Comparison of ENCODE assay signal across 24 mouse cellular contexts in genomic region chr19:41808104-41808634, GRCm38 (mm10). TPM values are rescaled to one million over a fixed set of nuclear protein-coding genes. Genes with fewer than 3 reads are reported as not detected.
DNase-seq lines count a peak whose midpoint lies in the region; ATAC-seq lines count a peak whose summit lies in the region.
"Had no signal": no experiment of that assay in that cellular context is flagged by ENCODE, and none has a peak within 500 bp of the region (broad histone marks: within the 10 kb centered on the region; RNA-seq: fewer than 3 reads in every experiment).

No protein-coding gene starts in this region.

- peak overlapping the region; percentile 39 for H3K4me2 ChIP-seq in liver, embryonic 11.5 days
- H3K4me2 ChIP-seq in liver, embryonic 13.5 days, result peak overlapping the region; percentile 47
- H3K4me2 ChIP-seq in liver, embryonic 16.5 days (ENCODE audit: low read depth, low read length), result peak overlapping the region; percentile 45; the same call in 1 of the 2 replicates
- H3K4me2 ChIP-seq: embryonic facial prominence, embryonic 13.5 days; heart, embryonic 13.5 days; hindbrain, embryonic 12.5 days; hindbrain, embryonic 15.5 days had no signal

- no peaks in the 10 kb centered on the region for H3K27me3 ChIP-seq in liver, embryonic 11.5 days (replicated peaks; ENCODE audit: control insufficient read depth, insufficient read depth, low read length)
- no peaks in the 10 kb centered on the region for H3K27me3 ChIP-seq in liver, embryonic 13.5 days
- no peaks in the 10 kb centered on the region for H3K27me3 ChIP-seq in liver, embryonic 16.5 days (ENCODE audit: control insufficient read depth, insufficient read depth, low read depth, low read length)
- H3K27me3 ChIP-seq: embryonic facial prominence, embryonic 13.5 days; heart, embryonic 13.5 days; hindbrain, embryonic 12.5 days; hindbrain, embryonic 15.5 days had no signal

- peak overlapping the region; percentile 49 for H3K27ac ChIP-seq in liver, embryonic 11.5 days (ENCODE audit: low read depth, low read length)
- H3K27ac ChIP-seq in liver, embryonic 13.5 days, result peak overlapping the region; percentile 81
- peak overlapping the region; percentile 39 for H3K27ac ChIP-seq in liver, embryonic 16.5 days (ENCODE audit: low read length)
- H3K27ac ChIP-seq: embryonic facial prominence, embryonic 10.5 days; embryonic facial prominence, embryonic 13.5 days; heart, embryonic 10.5 days; heart, embryonic 13.5 days; hindbrain, embryonic 12.5 days; hindbrain, embryonic 15.5 days had no signal

- 0 out of 2 replicates have a peak, but pooled peaks have one; percentile 3 for ATAC-seq in liver, embryonic 11.5 days (replicated peaks; ENCODE audit: low FRiP score)
- peak; percentile 21; the same call in 1 of the 2 replicates for ATAC-seq in erythroid progenitor cell, adult 5-6 weeks (replicated peaks; ENCODE audit: low FRiP score, poor library complexity, severe bottlenecking)
- no peak for ATAC-seq in liver, embryonic 13.5 days (ENCODE audit: low read depth)
- peak; percentile 12; the same call in 1 of the 2 replicates for ATAC-seq in liver, embryonic 16.5 days (ENCODE audit: low read depth)
- ATAC-seq in frontal cortex, adult (ENCODE audit: low TSS enrichment), result no peak
- ATAC-seq: CD4-positive, CD25-positive, alpha-beta regulatory T cell, adult 4 months; forebrain, embryonic 14.5 days had no signal

- H3K9me3 ChIP-seq in liver, embryonic 11.5 days (ENCODE audit: control insufficient read depth, low read length), result 0 out of 2 replicates have a peak, but pooled peaks cover 3% of the 10 kb centered on the region
- peaks cover 7% of the 10 kb centered on the region; the same call in 1 of the 2 replicates for H3K9me3 ChIP-seq in liver, embryonic 13.5 days (replicated peaks)
- 0 out of 2 replicates have a peak, but pooled peaks cover 2% of the 10 kb centered on the region for H3K9me3 ChIP-seq in liver, embryonic 16.5 days (replicated peaks; ENCODE audit: control insufficient read depth, low read length)
- H3K9me3 ChIP-seq: hindbrain, embryonic 15.5 days had no signal

- DNase-seq in liver, embryonic 11.5 days (ENCODE audit: low spot score), result no peak
- no peak for DNase-seq in liver
- no peak for DNase-seq in liver, embryonic 13.5 days
- DNase-seq in retina, postnatal 1 day, result no peak
- DNase-seq in cerebellum, postnatal 36 days, result no peak
- DNase-seq: adrenal gland, postnatal 10 days; adrenal gland, postnatal 36 days; cerebellum, adult 18-20 months; cerebellum, adult 9-10 months; cerebellum, postnatal 14 days; embryo, embryonic 11 days; gastrocnemius, postnatal 10 days; heart, adult 18-20 months had no signal

- peak overlapping the region; percentile 26; the same call in 1 of the 2 replicates for H3K9ac ChIP-seq in liver, embryonic 11.5 days (ENCODE audit: low read depth, low read length)
- H3K9ac ChIP-seq in liver, embryonic 13.5 days, result peak overlapping the region; percentile 55; the same call in 1 of the 2 replicates
- peak overlapping the region; percentile 10; the same call in 1 of the 2 replicates for H3K9ac ChIP-seq in liver, embryonic 16.5 days (ENCODE audit: low read depth, low read length)
- H3K9ac ChIP-seq: embryonic facial prominence, embryonic 13.5 days; heart, embryonic 13.5 days; hindbrain, embryonic 12.5 days; hindbrain, embryonic 15.5 days had no signal

- peaks cover 20% of the 10 kb centered on the region for H3K4me1 ChIP-seq in liver, embryonic 11.5 days (replicated peaks; ENCODE audit: control insufficient read depth, insufficient read depth, low read length)
- H3K4me1 ChIP-seq in liver, embryonic 13.5 days (replicated peaks), result peaks cover 40% of the 10 kb centered on the region
- peaks cover 31% of the 10 kb centered on the region for H3K4me1 ChIP-seq in liver, embryonic 16.5 days (ENCODE audit: control insufficient read depth, low read depth, low read length)
- H3K4me1 ChIP-seq: embryonic facial prominence, embryonic 13.5 days; heart, embryonic 13.5 days; hindbrain, embryonic 12.5 days; hindbrain, embryonic 15.5 days had no signal

- H3K36me3 ChIP-seq in liver, embryonic 11.5 days (ENCODE audit: control insufficient read depth, insufficient read depth, low read length), result no peaks in the 10 kb centered on the region
- no peaks in the 10 kb centered on the region for H3K36me3 ChIP-seq in liver, embryonic 13.5 days
- H3K36me3 ChIP-seq in liver, embryonic 16.5 days (ENCODE audit: control insufficient read depth, insufficient read depth), result no peaks in the 10 kb centered on the region
- H3K36me3 ChIP-seq: embryonic facial prominence, embryonic 10.5 days; embryonic facial prominence, embryonic 13.5 days; heart, embryonic 10.5 days; heart, embryonic 13.5 days; hindbrain, embryonic 12.5 days; hindbrain, embryonic 15.5 days had no signal

- no peak overlapping the region for H3K4me3 ChIP-seq in liver, embryonic 11.5 days (ENCODE audit: low read depth, low read length)
- H3K4me3 ChIP-seq in liver, embryonic 13.5 days (replicated peaks), result no peak overlapping the region
- H3K4me3 ChIP-seq in liver, embryonic 16.5 days (ENCODE audit: low read depth, low read length), result no peak overlapping the region
- H3K4me3 ChIP-seq: embryonic facial prominence, embryonic 10.5 days; embryonic facial prominence, embryonic 13.5 days; heart, embryonic 10.5 days; heart, embryonic 13.5 days; hindbrain, embryonic 12.5 days; hindbrain, embryonic 15.5 days had no signal

- WGBS in liver, embryonic 11.5 days, result 66% methylated on average over 8 of the region's 8 CpGs
- WGBS in liver, embryonic 13.5 days (ENCODE audit: insufficient replicate concordance), result 57% methylated on average over 8 of the region's 8 CpGs
- 62% methylated on average over 8 of the region's 8 CpGs for WGBS in liver, embryonic 16.5 days (ENCODE audit: insufficient replicate concordance)

RNA-seq across cellular contexts. Expression of gene Arhgap19, which starts 6.3 kb away (rescaled TPM):
- polyA plus RNA-seq in liver, embryonic 11.5 days (2014; fragmentation: Nextera tagmentation; extraction: Ambion mirVana), result 55.6 and 63.4 TPM in 2 replicates
- 83.4 and 100 TPM in 2 replicates for total RNA-seq in erythroid progenitor cell, adult 5-6 weeks (2015; ENCODE audit: low replicate concordance)
- 98.9 and 131 TPM in 2 replicates for total RNA-seq in erythroid progenitor cell, adult 5-6 weeks (2017; ENCODE audit: low replicate concordance)
- 25.0 and 33.6 TPM in 2 replicates for polyA plus RNA-seq in liver, embryonic 13.5 days (2015; fragmentation: Nextera tagmentation; extraction: Ambion mirVana)
- 25.6 and 27.5 TPM in 2 replicates for polyA plus RNA-seq in liver, embryonic 16.5 days (2015; fragmentation: Nextera tagmentation; extraction: Ambion mirVana)

RNA-seq across cellular contexts. Expression of gene Frat1, which starts 21.6 kb away (rescaled TPM):
- 19.5 and 19.9 TPM in 2 replicates for polyA plus RNA-seq in liver, embryonic 11.5 days (2014; fragmentation: Nextera tagmentation; extraction: Ambion mirVana)
- 3.2 and 3.8 TPM in 2 replicates for total RNA-seq in erythroid progenitor cell, adult 5-6 weeks (2015; ENCODE audit: low replicate concordance)
- total RNA-seq in erythroid progenitor cell, adult 5-6 weeks (2017; ENCODE audit: low replicate concordance), result 0.26 and 2.6 TPM in 2 replicates
- polyA plus RNA-seq in liver, embryonic 13.5 days (2015; fragmentation: Nextera tagmentation; extraction: Ambion mirVana), result 13.7 and 14.5 TPM in 2 replicates
- 8.3 and 8.5 TPM in 2 replicates for polyA plus RNA-seq in liver, embryonic 16.5 days (2015; fragmentation: Nextera tagmentation; extraction: Ambion mirVana)

RNA-seq across cellular contexts. Expression of gene Frat2, which starts 39.8 kb away (rescaled TPM):
- 9.8 and 10.9 TPM in 2 replicates for polyA plus RNA-seq in liver, embryonic 11.5 days (2014; fragmentation: Nextera tagmentation; extraction: Ambion mirVana)
- 5.4 TPM in 2 replicates for total RNA-seq in erythroid progenitor cell, adult 5-6 weeks (2015; ENCODE audit: low replicate concordance)
- 2.6 and 3.9 TPM in 2 replicates for total RNA-seq in erythroid progenitor cell, adult 5-6 weeks (2017; ENCODE audit: low replicate concordance)
- polyA plus RNA-seq in liver, embryonic 13.5 days (2015; fragmentation: Nextera tagmentation; extraction: Ambion mirVana), result 4.6 and 6.0 TPM in 2 replicates
- polyA plus RNA-seq in liver, embryonic 16.5 days (2015; fragmentation: Nextera tagmentation; extraction: Ambion mirVana), result 2.5 and 2.7 TPM in 2 replicates

Comparison
In these comparisons a context has a peak if more than half of its experiments do, and no peak if none do; other contexts are left out.
1. ATAC-seq: peak in liver, embryonic 11.5 days (single experiment), erythroid progenitor cell, adult 5-6 weeks (single experiment) and liver, embryonic 16.5 days (single experiment); none in liver, embryonic 13.5 days (single experiment) and frontal cortex, adult (single experiment).
2. Peak in every context shown above with its lines, with median percentiles within 50 percentile points of each other: H3K27ac ChIP-seq, H3K4me2 ChIP-seq and H3K9ac ChIP-seq.